Comparison of ENCODE assay signal across 32 mouse cellular contexts in genomic region chr12:17594701-17595100, GRCm38 (mm10).
"Had no signal": no experiment of that assay in that cellular context is flagged by ENCODE, and none has a peak within 500 bp of the region (broad histone marks: within the 10 kb centered on the region; RNA-seq: fewer than 3 reads in every experiment).

No protein-coding gene starts in this region.

- H3K4me1 ChIP-seq: limb, embryonic 10.5 days; limb, embryonic 12.5 days; limb, embryonic 13.5 days; limb, embryonic 15.5 days; liver, embryonic 12.5 days; liver, embryonic 13.5 days; liver, embryonic 15.5 days; lung, embryonic 15.5 days; megakaryocyte, embryonic 14.5 days; midbrain, embryonic 10.5 days; midbrain, embryonic 12.5 days; midbrain, embryonic 13.5 days; neural tube, embryonic 12.5 days; neural tube, embryonic 13.5 days had no signal

- H3K9me3 ChIP-seq: limb, embryonic 10.5 days; limb, embryonic 12.5 days; limb, embryonic 13.5 days; limb, embryonic 15.5 days; liver, embryonic 12.5 days; liver, embryonic 13.5 days; liver, embryonic 15.5 days; lung, embryonic 15.5 days; megakaryocyte, embryonic 14.5 days; midbrain, embryonic 10.5 days; midbrain, embryonic 12.5 days; midbrain, embryonic 13.5 days; neural tube, embryonic 12.5 days; neural tube, embryonic 13.5 days had no signal

- H3K36me3 ChIP-seq: limb, embryonic 10.5 days; limb, embryonic 12.5 days; limb, embryonic 13.5 days; limb, embryonic 15.5 days; liver, embryonic 12.5 days; liver, embryonic 13.5 days; liver, embryonic 15.5 days; lung, embryonic 15.5 days; midbrain, embryonic 10.5 days; midbrain, embryonic 12.5 days; midbrain, embryonic 13.5 days; neural tube, embryonic 12.5 days; neural tube, embryonic 13.5 days had no signal

- H3K27ac ChIP-seq: limb, embryonic 10.5 days; limb, embryonic 12.5 days; limb, embryonic 13.5 days; limb, embryonic 15.5 days; liver, embryonic 12.5 days; liver, embryonic 13.5 days; liver, embryonic 14.5 days; liver, embryonic 15.5 days; lung, embryonic 15.5 days; macrophage; midbrain, embryonic 10.5 days; midbrain, embryonic 12.5 days; midbrain, embryonic 13.5 days; neural tube, embryonic 12.5 days; neural tube, embryonic 13.5 days had no signal

- ATAC-seq: lung, postnatal 0 days; midbrain, embryonic 13.5 days; midbrain, embryonic 16.5 days had no signal

- DNase-seq: left cerebral cortex, postnatal 4 days; liver; liver, embryonic 13.5 days; liver, postnatal 0 days; lung, adult 18-20 months; lung, adult 2 months; lung, embryonic 14.5 days; lung, postnatal 10 days; lung, postnatal 14 days; lung, postnatal 36 days; lung, postnatal 4 days; midbrain, embryonic 14.5 days had no signal

- H3K4me2 ChIP-seq: limb, embryonic 12.5 days; limb, embryonic 13.5 days; limb, embryonic 15.5 days; liver, embryonic 11.5 days; liver, embryonic 12.5 days; liver, embryonic 13.5 days; liver, embryonic 15.5 days; lung, embryonic 14.5 days; lung, embryonic 15.5 days; midbrain, embryonic 11.5 days; midbrain, embryonic 12.5 days; midbrain, embryonic 13.5 days; neural tube, embryonic 12.5 days; neural tube, embryonic 13.5 days had no signal

- H3K4me3 ChIP-seq: limb, embryonic 10.5 days; limb, embryonic 12.5 days; limb, embryonic 13.5 days; limb, embryonic 15.5 days; liver, embryonic 12.5 days; liver, embryonic 13.5 days; liver, embryonic 15.5 days; lung, embryonic 15.5 days; megakaryocyte, embryonic 14.5 days; midbrain, embryonic 10.5 days; midbrain, embryonic 12.5 days; midbrain, embryonic 13.5 days; myocyte; neural tube, embryonic 12.5 days; neural tube, embryonic 13.5 days had no signal

- H3K9ac ChIP-seq: limb, embryonic 12.5 days; limb, embryonic 13.5 days; limb, embryonic 15.5 days; liver, embryonic 12.5 days; liver, embryonic 13.5 days; liver, embryonic 14.5 days; liver, embryonic 15.5 days; liver, postnatal 0 days; lung, embryonic 14.5 days; lung, embryonic 15.5 days; midbrain, embryonic 12.5 days; midbrain, embryonic 13.5 days; neural tube, embryonic 12.5 days; neural tube, embryonic 13.5 days had no signal

- H3K27me3 ChIP-seq: limb, embryonic 12.5 days; limb, embryonic 13.5 days; limb, embryonic 15.5 days; liver, embryonic 12.5 days; liver, embryonic 13.5 days; liver, embryonic 15.5 days; lung, embryonic 15.5 days; midbrain, embryonic 12.5 days; midbrain, embryonic 13.5 days; neural tube, embryonic 12.5 days; neural tube, embryonic 13.5 days had no signal
